Comparison of ENCODE assay signal across 9 mouse cellular contexts in the genomic region with DNA sequence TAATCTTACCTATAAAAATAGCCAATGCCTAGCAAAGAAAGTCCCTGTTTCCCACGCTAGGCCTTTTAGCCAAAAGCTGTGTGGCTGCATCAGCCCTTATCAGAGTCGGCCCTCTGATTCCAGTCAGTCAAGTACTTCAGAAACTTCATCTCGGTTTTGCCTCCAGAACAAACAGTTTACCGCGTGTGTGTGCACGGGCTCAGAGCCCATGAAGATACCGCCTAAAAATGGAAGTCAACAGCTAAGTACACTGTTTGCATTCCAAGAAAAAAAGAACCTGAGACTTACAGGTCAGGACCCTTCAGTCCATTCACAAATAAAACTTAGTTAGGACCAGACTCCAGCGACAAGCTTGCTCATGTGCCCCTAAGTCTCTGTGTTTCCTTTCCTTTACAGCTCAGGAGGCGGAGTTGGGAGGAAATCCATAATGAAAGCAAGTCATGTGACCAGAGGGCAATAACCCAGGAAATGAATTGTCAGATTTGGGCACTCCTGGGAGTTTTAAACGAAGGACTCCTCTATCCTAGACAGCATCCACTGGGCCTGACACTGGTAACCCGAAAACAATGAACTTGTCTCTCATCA. TPM values are rescaled to one million over a fixed set of nuclear protein-coding genes. Genes with fewer than 3 reads are reported as not detected.
DNase-seq lines count a peak whose midpoint lies in the region; ATAC-seq and TF ChIP-seq lines count a peak whose summit lies in the region.
"Had no signal": no experiment of that assay in that cellular context is flagged by ENCODE, and none has a peak within 500 bp of the region (broad histone marks: within the 10 kb centered on the region; RNA-seq: fewer than 3 reads in every experiment).

No protein-coding gene starts in this region.

- H3K4me3 ChIP-seq in hindbrain, embryonic 10.5 days = no peak overlapping the region
- H3K4me3 ChIP-seq in hindbrain, postnatal 0 days (ENCODE audit: low read length) = no peak overlapping the region
- no peak overlapping the region for H3K4me3 ChIP-seq in C2C12 (ENCODE audit: insufficient read depth, poor library complexity, severe bottlenecking)
- H3K4me3 ChIP-seq in embryonic facial prominence, embryonic 12.5 days = no peak overlapping the region
- no peak overlapping the region for H3K4me3 ChIP-seq in intestine, embryonic 15.5 days (replicated peaks)

- no peak for TF ChIP-seq CTCF in hindbrain, postnatal 0 days (IDR thresholded peaks at IDR 0.05; ENCODE audit: low read depth)
- TF ChIP-seq CTCF in C2C12 (IDR thresholded peaks at IDR 0.05; ENCODE audit: control insufficient read depth, insufficient read depth, insufficient read length) = no peak

- H3ac ChIP-seq in C2C12 (ENCODE audit: control insufficient read depth, insufficient read length, low read depth) = no peak overlapping the region

- peaks cover 54% of the 10 kb centered on the region for H3K27me3 ChIP-seq in hindbrain, embryonic 10.5 days (ENCODE audit: insufficient read depth, poor library complexity, severe bottlenecking)
- H3K27me3 ChIP-seq in hindbrain, postnatal 0 days (ENCODE audit: insufficient read depth, low read length) = no peaks in the 10 kb centered on the region
- no peaks in the 10 kb centered on the region for H3K27me3 ChIP-seq in C2C12 (ENCODE audit: control insufficient read depth, insufficient read depth, insufficient read length)
- H3K27me3 ChIP-seq in embryonic facial prominence, embryonic 12.5 days = no peaks in the 10 kb centered on the region
- H3K27me3 ChIP-seq in intestine, embryonic 15.5 days (replicated peaks) = no peaks in the 10 kb centered on the region

- no peaks in the 10 kb centered on the region for H3K79me3 ChIP-seq in C2C12 (ENCODE audit: low read depth)

- no peak overlapping the region for H3K9ac ChIP-seq in hindbrain, postnatal 0 days (replicated peaks; ENCODE audit: low read length)
- no peak overlapping the region for H3K9ac ChIP-seq in embryonic facial prominence, embryonic 12.5 days
- H3K9ac ChIP-seq in intestine, embryonic 15.5 days = no peak overlapping the region

- peak overlapping the region; percentile 5 for H3K27ac ChIP-seq in hindbrain, embryonic 10.5 days
- no peak overlapping the region for H3K27ac ChIP-seq in hindbrain, postnatal 0 days
- peak overlapping the region; percentile 64; the same call in 1 of the 2 replicates for H3K27ac ChIP-seq in embryonic facial prominence, embryonic 12.5 days
- H3K27ac ChIP-seq in intestine, embryonic 15.5 days = no peak overlapping the region

- DNase-seq in hindbrain, embryonic 10.5 days (ENCODE audit: low spot score) = no peak
- DNase-seq in hindbrain, postnatal 0 days (ENCODE audit: low spot score) = no peak
- DNase-seq in ovary, postnatal 14 days (ENCODE audit: low spot score) = no peak
- DNase-seq in B cell, adult 2 months = no peak
- DNase-seq: cerebellum, postnatal 36 days had no signal

- no peak overlapping the region for H3K4me2 ChIP-seq in hindbrain, postnatal 0 days (ENCODE audit: low read depth, low read length)
- H3K4me2 ChIP-seq in embryonic facial prominence, embryonic 12.5 days (replicated peaks) = no peak overlapping the region
- H3K4me2 ChIP-seq in intestine, embryonic 15.5 days (replicated peaks) = no peak overlapping the region

- H3K79me2 ChIP-seq in C2C12 (ENCODE audit: control insufficient read depth, insufficient read depth) = no peaks in the 10 kb centered on the region

- H3K9me3 ChIP-seq in hindbrain, embryonic 10.5 days = peaks cover 3% of the 10 kb centered on the region; the same call in 1 of the 2 replicates
- H3K9me3 ChIP-seq in hindbrain, postnatal 0 days (ENCODE audit: low read length) = no peaks in the 10 kb centered on the region
- no peaks in the 10 kb centered on the region for H3K9me3 ChIP-seq in embryonic facial prominence, embryonic 12.5 days
- H3K9me3 ChIP-seq in intestine, embryonic 15.5 days = no peaks in the 10 kb centered on the region

- no peaks in the 10 kb centered on the region; the same call in 1 of the 2 replicates for H3K36me3 ChIP-seq in hindbrain, embryonic 10.5 days
- no peaks in the 10 kb centered on the region for H3K36me3 ChIP-seq in hindbrain, postnatal 0 days (ENCODE audit: insufficient read depth, low read length)
- H3K36me3 ChIP-seq in C2C12 (ENCODE audit: control insufficient read depth, insufficient read depth) = no peaks in the 10 kb centered on the region
- no peaks in the 10 kb centered on the region for H3K36me3 ChIP-seq in embryonic facial prominence, embryonic 12.5 days
- H3K36me3 ChIP-seq in intestine, embryonic 15.5 days = no peaks in the 10 kb centered on the region

- WGBS in hindbrain, embryonic 10.5 days = 63% methylated on average over 11 of the region's 11 CpGs
- 57% methylated on average over 11 of the region's 11 CpGs for WGBS in hindbrain, postnatal 0 days
- 45% methylated on average over 11 of the region's 11 CpGs for WGBS in embryonic facial prominence, embryonic 12.5 days
- WGBS in intestine, embryonic 15.5 days = 40% methylated on average over 11 of the region's 11 CpGs

- no peak for ATAC-seq in hindbrain, postnatal 0 days
- ATAC-seq in embryonic facial prominence, embryonic 12.5 days (ENCODE audit: insufficient number of reproducible peaks, insufficient read depth, low FRiP score, low TSS enrichment) = no peak
- ATAC-seq in intestine, embryonic 15.5 days = peak; percentile 61
- ATAC-seq in megakaryocyte-erythroid progenitor cell, adult 5-6 weeks (replicated peaks; ENCODE audit: low FRiP score, low TSS enrichment, poor library complexity, severe bottlenecking) = no peak

- H3K4me1 ChIP-seq in hindbrain, embryonic 10.5 days (replicated peaks) = peaks cover 83% of the 10 kb centered on the region
- peaks cover 20% of the 10 kb centered on the region for H3K4me1 ChIP-seq in hindbrain, postnatal 0 days (ENCODE audit: insufficient read depth, low read length)
- peaks cover 82% of the 10 kb centered on the region for H3K4me1 ChIP-seq in embryonic facial prominence, embryonic 12.5 days
- H3K4me1 ChIP-seq in intestine, embryonic 15.5 days (replicated peaks) = peaks cover 21% of the 10 kb centered on the region

TF ChIP-seq in C2C12, 6 proteins besides CTCF, POLR2A, EP300 and RAD21:
- no peak for TF ChIP-seq MAX (IDR thresholded peaks at IDR 0.05)
- TF ChIP-seq CEBPB (IDR thresholded peaks at IDR 0.05; ENCODE audit: low read depth) = no peak
- TF ChIP-seq USF1 (IDR thresholded peaks at IDR 0.05; ENCODE audit: low read depth) = peak; percentile 12
- no peak for TF ChIP-seq MYOD1 (IDR thresholded peaks at IDR 0.05; ENCODE audit: control insufficient read depth, insufficient read length, low read depth)
TF ChIP-seq in C2C12: peak in this region for 1.

RNA-seq across cellular contexts. Expression of a gene that starts 29.8 kb away (rescaled TPM):
- polyA plus RNA-seq in hindbrain, embryonic 10.5 days (2016; fragmentation: Nextera tagmentation; extraction: Ambion mirVana) = 3.0 and 3.3 TPM in 2 replicates
- 30.0 and 31.6 TPM in 2 replicates for total RNA-seq in hindbrain, postnatal 0 days (2014; rRNA removed)
- polyA plus RNA-seq in hindbrain, postnatal 0 days (2015; fragmentation: Nextera tagmentation; extraction: Ambion mirVana) = 9.8 and 12.0 TPM in 2 replicates
- not detected for polyA plus RNA-seq in C2C12 (2012; fragmentation: generic; extraction: Trizol)
- polyA plus RNA-seq in embryonic facial prominence, embryonic 12.5 days (2016; fragmentation: Nextera tagmentation; extraction: Ambion mirVana) = 39.4 and 41.5 TPM in 2 replicates
- polyA plus RNA-seq in intestine, embryonic 15.5 days (2015; fragmentation: Nextera tagmentation; extraction: Ambion mirVana) = 6.7 and 6.9 TPM in 2 replicates
- total RNA-seq in megakaryocyte-erythroid progenitor cell, adult 5-6 weeks (2014; fragmentation: Nextera tagmentation) = 0.59 and 0.62 TPM in 2 replicates
- 0.19 and 2.0 TPM in 2 replicates for total RNA-seq in megakaryocyte-erythroid progenitor cell, adult 5-6 weeks (2017)

Comparison
In these comparisons a context has a peak if more than half of its experiments do, and no peak if none do; other contexts are left out.
1. H3K27ac ChIP-seq: peak in hindbrain, embryonic 10.5 days (single experiment) and embryonic facial prominence, embryonic 12.5 days (single experiment); none in hindbrain, postnatal 0 days (single experiment) and intestine, embryonic 15.5 days (single experiment).